Mouse (Mus musculus): ENCODE results near the gene Lgals2.

DNA sequence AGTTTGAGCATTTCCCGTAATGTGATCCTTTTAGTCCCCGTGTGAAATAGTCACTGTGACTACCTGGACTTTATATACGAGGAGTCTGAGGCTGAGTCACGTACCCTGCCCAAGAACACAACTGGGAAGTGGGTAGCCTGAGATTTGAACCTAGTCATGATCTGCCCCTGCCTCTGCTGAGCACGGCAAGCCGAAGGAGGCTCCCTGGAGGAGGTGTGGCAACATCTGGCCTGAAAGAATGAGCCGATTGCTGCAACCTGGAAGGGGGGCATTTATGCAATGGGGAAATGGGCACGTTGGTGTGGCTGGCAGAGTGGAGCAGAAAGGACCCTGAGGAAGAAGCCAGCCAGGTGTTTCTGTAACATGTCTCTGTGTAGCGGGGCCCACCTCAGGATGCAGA is 45.6 kb downstream of the Lgals2 start:
- TF ChIP-seq CTCF (IDR thresholded peaks at IDR 0.05 in 2 of 3, conservative IDR thresholded peaks at IDR 0.05 in 1 of 3; ENCODE audit: control insufficient read depth in 1 of 3, insufficient read depth in 1 of 3, low read depth in 2 of 3, low read length in 3 of 3, poor library complexity in 1 of 3, severe bottlenecking in 1 of 3) (no peak), GABPA (IDR thresholded peaks at IDR 0.05; ENCODE audit: low read depth, low read length) (no peak), CHD2 (IDR thresholded peaks at IDR 0.05; ENCODE audit: low read length) (no peak), KAT2A (conservative IDR thresholded peaks at IDR 0.05; ENCODE audit: low read depth, low read length) (no peak), E2F4 (IDR thresholded peaks at IDR 0.05; ENCODE audit: borderline replicate concordance, low read depth, low read length) (no peak), RCOR1 (IDR thresholded peaks at IDR 0.05; ENCODE audit: low read depth, low read length) (no peak)
